Mouse (Mus musculus) T-helper 2 cell (primary cell): Measurements from ENCODE around the gene Cpd.

Experiments
- in situ Hi-C: fragments of 300-600 bp; cut with MboI, MseI; formaldehyde crosslinking; loops from one replicate; pipeline ENCODE4 v1.15.1; 2025; ENCODE audit warnings: high pct_unique_total_duplicates

The Cpd gene

GRCm38 (mm10) chr11:76846878-76847222 is at the start of gene Cpd:
Cpd (minus strand) TSS chr11:76847018.
- in situ Hi-C loops = no loop called here

- in situ Hi-C loops = no loop called here
Measured at GRCm38 (mm10) chr11:76896360-76896759, 49.5 kb upstream of the Cpd start.

GRCm38 (mm10) chr11:76894240-76894639 is 47.4 kb upstream of the Cpd start:
- in situ Hi-C loops = loop anchor here (5.0 kb wide), 1 partner anchor 92 kb away; no protein-coding TSS in a partner anchor

- in situ Hi-C loops = loop anchor here (5.0 kb wide), 1 partner anchor 91 kb away; no protein-coding TSS in a partner anchor
Measured at GRCm38 (mm10) chr11:76893570-76893969, 46.8 kb upstream of the Cpd start.

- in situ Hi-C loops = loop anchor here (5.0 kb wide), 1 partner anchor 91 kb away; no protein-coding TSS in a partner anchor
Measured at GRCm38 (mm10) chr11:76892972-76893371, 46.2 kb upstream of the Cpd start.

GRCm38 (mm10) chr11:76891738-76892349 is 45.0 kb upstream of the Cpd start:
- in situ Hi-C loops = loop anchor here (5.0 kb wide), 1 partner anchor 90 kb away; no protein-coding TSS in a partner anchor

- in situ Hi-C loops = loop anchor here (5.0 kb wide), 1 partner anchor 89 kb away; no protein-coding TSS in a partner anchor
Measured at GRCm38 (mm10) chr11:76891171-76891570, 44.4 kb upstream of the Cpd start.

- in situ Hi-C loops = loop anchor here (5.0 kb wide), 1 partner anchor 87 kb away; no protein-coding TSS in a partner anchor
Measured at GRCm38 (mm10) chr11:76889339-76890164, 42.7 kb upstream of the Cpd start.

GRCm38 (mm10) chr11:76884451-76884850 is 37.6 kb upstream of the Cpd start:
- in situ Hi-C loops = no loop called here

GRCm38 (mm10) chr11:76879816-76880215 is 33.0 kb upstream of the Cpd start:
- in situ Hi-C loops = no loop called here

- in situ Hi-C loops = no loop called here
Measured at GRCm38 (mm10) chr11:76874766-76875165, 27.9 kb upstream of the Cpd start.

- in situ Hi-C loops = no loop called here
Measured at GRCm38 (mm10) chr11:76873865-76874264, 27.0 kb upstream of the Cpd start.

- in situ Hi-C loops = no loop called here
Measured at GRCm38 (mm10) chr11:76872556-76873234, 25.9 kb upstream of the Cpd start.

- in situ Hi-C loops = no loop called here
Measured at GRCm38 (mm10) chr11:76861185-76861584, 14.4 kb upstream of the Cpd start.

GRCm38 (mm10) chr11:76859261-76859660 is 12.4 kb upstream of the Cpd start:
- in situ Hi-C loops = no loop called here

GRCm38 (mm10) chr11:76858781-76859180 is 12.0 kb upstream of the Cpd start:
- in situ Hi-C loops = no loop called here

- in situ Hi-C loops = no loop called here
Measured at GRCm38 (mm10) chr11:76857111-76857510, 10.3 kb upstream of the Cpd start.

GRCm38 (mm10) chr11:76856601-76857000 is 9.8 kb upstream of the Cpd start:
- in situ Hi-C loops = no loop called here

GRCm38 (mm10) chr11:76854475-76855341 is 7.9 kb upstream of the Cpd start:
- in situ Hi-C loops = no loop called here

GRCm38 (mm10) chr11:76851512-76851911 is 4.7 kb upstream of the Cpd start:
- in situ Hi-C loops = no loop called here

GRCm38 (mm10) chr11:76849596-76849995 is 2.8 kb upstream of the Cpd start:
- in situ Hi-C loops = no loop called here
